Mouse (Mus musculus) cortical plate, adult 2 months (tissue): ENCODE measurements around the gene Zfp706.

Source experiments
- CTCF ChIP-seq: fragments of 200-500 bp; IDR thresholded peaks from 2 replicates; pipeline ENCODE4 v1.5.1; 2011; ENCODE audit warnings: mild to moderate bottlenecking, control low read depth, low read length; ENCODE audit not compliant: insufficient read depth; ENCODE audit errors: extremely low read depth
- POLR2A ChIP-seq: fragments of 200-500 bp; IDR thresholded peaks from 2 replicates; pipeline ENCODE4 v1.6.1; 2011; ENCODE audit warnings: mild to moderate bottlenecking, low read length, control low read depth; ENCODE audit not compliant: insufficient read depth; ENCODE audit errors: extremely low read depth

DNA sequence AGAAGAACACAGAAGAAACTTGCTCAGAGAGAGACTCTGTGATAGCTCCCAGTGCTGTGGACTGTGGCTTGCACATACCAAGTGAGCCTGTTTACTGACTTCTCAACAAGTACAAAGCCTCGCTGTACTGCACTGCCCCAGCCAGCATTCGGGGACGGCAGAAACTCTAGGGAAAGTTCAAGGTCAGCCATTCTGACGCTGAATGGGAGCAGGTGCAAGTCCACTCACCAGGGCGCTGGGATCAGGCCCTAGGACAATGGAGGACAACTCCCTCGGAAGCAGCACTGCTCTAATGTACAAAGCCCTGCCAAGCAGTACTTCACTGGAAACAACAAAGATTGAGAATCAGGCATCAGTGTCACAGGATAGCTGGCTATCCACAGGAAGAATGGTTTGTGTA lies 16.2 kb downstream of the Zfp706 start:
- TF ChIP-seq CTCF (no peak), POLR2A (no peak)
